Mouse (Mus musculus) forelimb bud, embryonic 11.5 days (tissue): ENCODE results near the gene Nufip2.
"Not testable (repeated sequence)": the region's sequence is repeated elsewhere in the genome, so short reads cannot be mapped to it uniquely, and the experiment has no call there.

Experiments used
- DNase-seq: peaks from one replicate; pipeline ENCODE4 v3.0.0-alpha.2; 2012; ENCODE audit warnings: low read depth, low spot score

Nufip2 gene

GRCm38 (mm10) chr11:77709039-77709438 is 23.1 kb downstream of the Nufip2 start:
- DNase-seq = no peak

- DNase-seq = no peak
Measured at GRCm38 (mm10) chr11:77713736-77714135, 27.8 kb downstream of the Nufip2 start.

GRCm38 (mm10) chr11:77719055-77719454 is 33.1 kb downstream of the Nufip2 start:
- no peak for DNase-seq

- no peak for DNase-seq
Measured at GRCm38 (mm10) chr11:77721389-77721788, 35.4 kb downstream of the Nufip2 start.

- DNase-seq = no peak
Measured at GRCm38 (mm10) chr11:77724766-77725165, 38.8 kb downstream of the Nufip2 start.

- DNase-seq = no peak
Measured at GRCm38 (mm10) chr11:77725183-77725582, 39.2 kb downstream of the Nufip2 start, which contains the start of gene Cryba1. Gene Cryba1 (minus strand): TSS chr11:77725283.

GRCm38 (mm10) chr11:77728587-77728986 is 42.6 kb downstream of the Nufip2 start:
- DNase-seq = no peak

- DNase-seq = peak; percentile 83
Measured at GRCm38 (mm10) chr11:77737289-77737688, 51.3 kb downstream of the Nufip2 start.

- no peak for DNase-seq
Measured at GRCm38 (mm10) chr11:77738555-77738954, 52.6 kb downstream of the Nufip2 start.

- no peak for DNase-seq
Measured at GRCm38 (mm10) chr11:77743966-77744365, 58.0 kb downstream of the Nufip2 start.

GRCm38 (mm10) chr11:77746652-77747051 is 60.7 kb downstream of the Nufip2 start:
- no peak for DNase-seq

- not testable (repeated sequence) for DNase-seq
Measured at GRCm38 (mm10) chr11:77747103-77747502, 61.1 kb downstream of the Nufip2 start.

GRCm38 (mm10) chr11:77748996-77749395 is 63.0 kb downstream of the Nufip2 start:
- DNase-seq = no peak

- no peak for DNase-seq
Measured at GRCm38 (mm10) chr11:77752525-77752924, 66.6 kb downstream of the Nufip2 start.

- DNase-seq = no peak
Measured at GRCm38 (mm10) chr11:77753469-77753868, 67.5 kb downstream of the Nufip2 start.

- DNase-seq = no peak
Measured at GRCm38 (mm10) chr11:77760031-77760430, 74.1 kb downstream of the Nufip2 start.

GRCm38 (mm10) chr11:77762783-77763672 is 77.1 kb downstream of the Nufip2 start, which contains the start of gene Myo18a:
Gene Myo18a (plus strand): TSS chr11:77763246.
- peak; percentile 75 for DNase-seq

GRCm38 (mm10) chr11:77763673-77764340 is 77.9 kb downstream of the Nufip2 start:
- DNase-seq = peak; percentile 35

- DNase-seq = no peak
Measured at GRCm38 (mm10) chr11:77764694-77765458, 78.9 kb downstream of the Nufip2 start.

GRCm38 (mm10) chr11:77765459-77765777 is 79.5 kb downstream of the Nufip2 start:
- no peak for DNase-seq

GRCm38 (mm10) chr11:77766351-77767001 is 80.5 kb downstream of the Nufip2 start:
- DNase-seq = peak; percentile 37
